Mouse (Mus musculus) midbrain, embryonic 11.5 days (tissue): ENCODE results near the gene Prickle2. TPM values are rescaled to one million over a fixed set of nuclear protein-coding genes. Genes with fewer than 3 reads are reported as not detected.

Source experiments
- ATAC-seq: fragments of 200-750 bp; cut with Nextera tagmentation; 2 replicates; pipeline ENCODE4 v1.8.0; 2017; ENCODE audit warnings: moderate TSS enrichment, moderate library complexity; ENCODE audit not compliant: low FRiP score
- DNase-seq: peaks from one replicate; pipeline ENCODE4 v3.0.0; 2015; ENCODE audit warnings: low spot score; ENCODE audit errors: missing footprints
- H3K27ac ChIP-seq: fragments of 300-500 bp; sonication (generic); 2 replicates; pipeline ENCODE4 v1.5.1; 2014; ENCODE audit warnings: low read depth, low read length
- H3K27me3 ChIP-seq: fragments of 300-500 bp; sonication (generic); 2 replicates; pipeline ENCODE4 v1.6.1; 2014; ENCODE audit warnings: mild to moderate bottlenecking, low read length, moderate library complexity, mixed read lengths; ENCODE audit not compliant: control insufficient read depth, insufficient read depth
- H3K36me3 ChIP-seq: fragments of 300-500 bp; sonication (generic); 2 replicates; pipeline ENCODE4 v1.6.1; 2014; ENCODE audit warnings: mild to moderate bottlenecking, low read length, moderate library complexity, mixed read lengths; ENCODE audit not compliant: control insufficient read depth, insufficient read depth
- H3K4me1 ChIP-seq: fragments of 300-500 bp; sonication (generic); 2 replicates; pipeline ENCODE4 v1.6.1; 2014; ENCODE audit warnings: low read length; ENCODE audit not compliant: control insufficient read depth, insufficient read depth
- H3K4me2 ChIP-seq: fragments of 300-500 bp; sonication (generic); 2 replicates; pipeline ENCODE4 v1.6.1; 2014; ENCODE audit warnings: mild to moderate bottlenecking, moderate library complexity
- H3K4me3 ChIP-seq: fragments of 300-500 bp; sonication (generic); 2 replicates; pipeline ENCODE4 v1.5.1; 2014; ENCODE audit warnings: low read depth, low read length
- H3K9ac ChIP-seq: fragments of 300-500 bp; sonication (generic); 2 replicates; pipeline ENCODE4 v1.6.1; 2014; ENCODE audit warnings: low read length
- H3K9me3 ChIP-seq: fragments of 300-500 bp; sonication (generic); 2 replicates; pipeline ENCODE4 v1.6.1; 2016; ENCODE audit warnings: low read length; ENCODE audit not compliant: control insufficient read depth
- WGBS: fragments of 180-500 bp; shearing (Covaris S2); extraction: QIAGEN DNeasy Blood & Tissue Kit; methylation state at CpG from one replicate; pipeline ENCODE4 v1.1.7; 2014; 5-methylcytosine and 5-hydroxymethylcytosine counted together
- polyA plus RNA-seq: library from polyadenylated mRNA; unstranded; fragments of >200 nt; fragmentation: Nextera tagmentation; extraction: Ambion mirVana; gene quantifications from 2 replicates; pipeline ENCODE4 v1.2.1, GENCODE M21; 2014

Gene Prickle2
- polyA plus RNA-seq, 1 experiment from 2014 or later = 7.7 TPM

GRCm38 (mm10) chr6:92346729-92347128, 359.2 kb downstream of the Prickle2 start:
- H3K4me1 ChIP-seq = no peaks in the 10 kb centered on the region
- no peak overlapping the region for H3K9ac ChIP-seq
- DNase-seq = no peak
- no peaks in the 10 kb centered on the region for H3K9me3 ChIP-seq
- no peaks in the 10 kb centered on the region for H3K27me3 ChIP-seq
- H3K4me2 ChIP-seq = no peak overlapping the region
- no peak overlapping the region for H3K4me3 ChIP-seq
- H3K27ac ChIP-seq = no peak overlapping the region
- no peaks in the 10 kb centered on the region for H3K36me3 ChIP-seq
- ATAC-seq = no peak
- WGBS = 63% methylated on average over 7 of the region's 7 CpGs

- no peak overlapping the region for H3K27ac ChIP-seq
- no peak overlapping the region for H3K9ac ChIP-seq
- WGBS = 92% methylated on average over 2 of the region's 2 CpGs
- no peaks in the 10 kb centered on the region for H3K27me3 ChIP-seq
- H3K4me3 ChIP-seq = no peak overlapping the region
- H3K4me1 ChIP-seq = no peaks in the 10 kb centered on the region
- DNase-seq = no peak
- H3K4me2 ChIP-seq = no peak overlapping the region
- H3K9me3 ChIP-seq = no peaks in the 10 kb centered on the region
- no peak for ATAC-seq
- H3K36me3 ChIP-seq = no peaks in the 10 kb centered on the region
Measured at GRCm38 (mm10) chr6:92345151-92345550, 360.8 kb downstream of the Prickle2 start.

GRCm38 (mm10) chr6:92344588-92344987, 361.4 kb downstream of the Prickle2 start:
- no peak overlapping the region for H3K9ac ChIP-seq
- no peak overlapping the region for H3K27ac ChIP-seq
- DNase-seq (no peak), ATAC-seq (no peak)
- WGBS = 88% methylated on average over 3 of the region's 3 CpGs
- no peaks in the 10 kb centered on the region for H3K27me3 ChIP-seq
- H3K4me2 ChIP-seq = no peak overlapping the region
- no peak overlapping the region for H3K4me3 ChIP-seq
- no peaks in the 10 kb centered on the region for H3K9me3 ChIP-seq
- no peaks in the 10 kb centered on the region for H3K36me3 ChIP-seq
- no peaks in the 10 kb centered on the region for H3K4me1 ChIP-seq

Other genes starting within 250 kb of the Prickle2 start
- 0.12 and 0.43 TPM in 2 replicates for gene A730049H05Rik, start 110.3 kb upstream of the Prickle2 start, polyA plus RNA-seq
- gene Gm15737, start 163.2 kb upstream of the Prickle2 start, polyA plus RNA-seq = not detected in 2 replicates
- gene Adamts9, start 237.3 kb upstream of the Prickle2 start, polyA plus RNA-seq = 1.1 TPM in 2 replicates